Mouse (Mus musculus) embryonic fibroblast, embryonic 13.5 days (primary cell): ENCODE data around the gene Gmeb2.

ENCODE experiments used
- CTCF ChIP-seq: IDR thresholded peaks from 2 replicates; pipeline ENCODE4 v1.5.1; 2011; ENCODE audit warnings: mild to moderate bottlenecking, control low read depth, low read length, moderate library complexity, borderline replicate concordance; ENCODE audit not compliant: insufficient read depth
- POLR2A ChIP-seq: IDR thresholded peaks from 2 replicates; pipeline ENCODE4 v1.6.1; 2011; ENCODE audit warnings: low read depth, mild to moderate bottlenecking, control low read depth, low read length, moderate library complexity

DNA sequence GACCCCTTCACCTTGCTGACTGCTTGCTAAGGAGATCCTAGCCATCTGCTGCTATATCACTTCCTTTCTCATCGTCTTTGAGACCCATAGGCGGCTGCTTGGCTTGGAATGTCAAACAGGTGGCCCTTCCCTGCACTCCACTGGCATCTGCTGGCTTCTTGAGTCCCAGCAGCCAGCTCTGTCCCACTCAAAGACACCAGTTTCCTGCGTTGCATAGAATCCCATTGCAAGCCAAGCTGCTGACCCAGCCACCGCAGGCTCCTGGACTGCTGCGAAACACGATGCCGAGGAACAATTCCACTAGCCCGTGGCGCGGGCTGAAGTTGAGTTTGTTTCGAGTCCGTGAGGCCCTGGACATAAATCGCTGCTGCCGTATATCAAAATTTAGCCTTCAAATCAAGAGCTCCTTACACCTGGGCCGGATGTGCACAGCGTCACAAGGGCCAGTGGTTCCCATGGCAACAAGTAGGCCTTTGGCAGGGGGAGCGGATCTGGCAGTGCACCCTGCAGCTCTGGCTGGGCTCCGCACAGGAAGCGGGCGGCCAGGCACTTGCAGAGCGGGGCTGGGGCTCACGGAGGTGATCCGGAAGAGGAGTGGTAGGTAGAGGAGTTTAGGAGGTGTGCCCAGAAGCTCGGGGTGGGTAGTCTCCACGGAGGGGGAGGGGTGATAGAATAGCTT, 68.2 kb downstream of the Gmeb2 start, which contains the start of gene Fndc11:
- TF ChIP-seq CTCF (no peak), POLR2A (no peak)
